Mouse (Mus musculus) lung, postnatal 0 days (tissue): ENCODE data around the gene 2610001J05Rik. TPM values are rescaled to one million over a fixed set of nuclear protein-coding genes. Genes with fewer than 3 reads are reported as not detected.

ENCODE experiments used
- ATAC-seq: fragments of 200-750 bp; cut with Nextera tagmentation; 2 replicates; pipeline ENCODE4 v1.8.0; 2017; ENCODE audit warnings: moderate library complexity
- DNase-seq: peaks from one replicate; pipeline ENCODE4 v3.0.0-alpha.2; 2016; ENCODE audit warnings: low spot score
- H3K27ac ChIP-seq: fragments of 300-500 bp; sonication (generic); 2 replicates; pipeline ENCODE4 v1.5.1; 2014; ENCODE audit warnings: antibody characterized with exemption, mild to moderate bottlenecking, low read length, mixed read lengths
- H3K27me3 ChIP-seq: fragments of 300-500 bp; sonication (generic); replicated peaks from 2 replicates; pipeline ENCODE4 v1.6.1; 2014; ENCODE audit warnings: low read length, mixed read lengths; ENCODE audit not compliant: insufficient read depth
- H3K36me3 ChIP-seq: fragments of 300-500 bp; sonication (generic); 2 replicates; pipeline ENCODE4 v1.6.1; 2014; ENCODE audit warnings: low read length, mixed read lengths; ENCODE audit not compliant: insufficient read depth
- H3K4me1 ChIP-seq: fragments of 300-500 bp; sonication (generic); 2 replicates; pipeline ENCODE4 v1.6.1; 2014; ENCODE audit warnings: antibody characterized with exemption, low read depth, low read length, mixed read lengths; ENCODE audit not compliant: insufficient read depth
- H3K4me2 ChIP-seq: fragments of 300-500 bp; sonication (generic); replicated peaks from 2 replicates; pipeline ENCODE4 v1.6.1; 2014; ENCODE audit warnings: low read depth, mild to moderate bottlenecking, low read length, moderate library complexity, mixed read lengths
- H3K4me3 ChIP-seq: fragments of 300-500 bp; sonication (generic); 2 replicates; pipeline ENCODE4 v1.5.1; 2014; ENCODE audit warnings: low read depth, low read length
- H3K9ac ChIP-seq: fragments of 300-500 bp; sonication (generic); replicated peaks from 2 replicates; pipeline ENCODE4 v1.6.1; 2014; ENCODE audit warnings: low read depth, mild to moderate bottlenecking
- H3K9me3 ChIP-seq: fragments of 300-500 bp; sonication (generic); 2 replicates; pipeline ENCODE4 v1.6.1; 2016; ENCODE audit warnings: low read length, mixed read lengths
- CTCF ChIP-seq: IDR thresholded peaks from 2 replicates; pipeline ENCODE4 v1.5.1; 2016; ENCODE audit warnings: antibody characterized with exemption, mild to moderate bottlenecking
- EP300 ChIP-seq: IDR thresholded peaks from 2 replicates; pipeline ENCODE4 v1.6.1; 2016; ENCODE audit warnings: antibody characterized with exemption, mild to moderate bottlenecking, control low read depth
- WGBS: fragments of 180-500 bp; shearing (Covaris S2); extraction: QIAGEN DNeasy Blood & Tissue Kit; methylation state at CpG from one replicate; pipeline ENCODE4 v1.1.7; 2014; 5-methylcytosine and 5-hydroxymethylcytosine counted together
- polyA plus RNA-seq: library from polyadenylated mRNA; unstranded; fragments of >200 nt; fragmentation: Nextera tagmentation; extraction: Ambion mirVana; gene quantifications from 2 replicates; pipeline ENCODE4 v1.2.1, GENCODE M21; 2015

Gene 2610001J05Rik
- polyA plus RNA-seq, result 139 and 157 TPM in 2 replicates

DNA sequence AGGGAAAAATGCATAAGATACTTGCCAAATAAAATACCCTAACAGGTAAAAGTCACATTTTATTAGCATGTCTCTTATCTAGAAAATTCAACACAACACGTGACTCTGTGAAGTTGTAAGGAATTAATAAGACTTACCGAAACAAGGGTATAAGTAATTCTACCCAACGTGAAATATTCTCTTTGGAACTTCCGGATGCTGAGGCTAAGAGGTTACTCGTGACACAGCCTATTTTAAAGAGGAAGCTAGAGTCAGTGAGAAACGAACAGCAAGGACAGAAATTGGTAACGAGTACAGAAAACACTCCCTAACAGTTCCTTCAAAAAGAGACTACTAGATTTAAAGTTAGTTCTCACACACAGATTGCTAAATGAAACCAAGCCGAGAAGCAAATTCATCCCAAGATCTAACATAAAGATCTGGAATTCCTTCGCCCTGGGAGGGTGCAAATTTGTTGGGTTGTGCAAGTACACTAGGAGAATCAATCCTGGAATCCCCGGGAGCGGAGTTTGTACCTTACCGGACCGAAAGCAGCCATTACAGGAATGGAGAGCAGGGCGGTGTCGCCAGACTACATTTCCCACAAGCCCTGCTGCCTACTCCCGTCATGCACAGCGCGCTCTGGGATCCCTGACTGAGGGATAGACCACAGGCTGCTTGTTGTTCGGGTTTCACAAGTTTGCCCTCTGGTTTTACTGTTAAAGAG lies at the start of gene 2610001J05Rik:
TSS of gene 2610001J05Rik (minus strand) at position 600 of the 706 bp plus-strand sequence.
- Histone ChIP-seq H3K27me3 (no peaks in the 10 kb centered on the region), H3K9ac (peak within 1 kb of the TSS; percentile 72), H3K4me3 (peak within 1 kb of the TSS; percentile 66), H3K4me2 (peak within 1 kb of the TSS; percentile 48), H3K27ac (peak within 1 kb of the TSS; percentile 87), H3K9me3 (no peaks in the 10 kb centered on the region), H3K4me1 (peaks cover 6% of the 10 kb centered on the region; the same call in 1 of the 2 replicates), H3K36me3 (no peaks in the 10 kb centered on the region; the same call in 1 of the 2 replicates)
- DNase-seq (peak; percentile 97), ATAC-seq (peak; percentile 100)
- TF ChIP-seq CTCF, result no peak
- TF ChIP-seq EP300, result peak; percentile 62
- WGBS, result under 1% methylated on average over 19 of the region's 19 CpGs

GRCm38 (mm10) chr6:13909762-13910537 lies 38.6 kb upstream of the 2610001J05Rik start:
- no peaks in the 10 kb centered on the region for H3K36me3 ChIP-seq
- DNase-seq (peak; percentile 81), ATAC-seq (peak; percentile 98)
- H3K9me3 ChIP-seq, result no peaks in the 10 kb centered on the region
- WGBS, result 52% methylated on average over 10 of the region's 10 CpGs
- no peak for TF ChIP-seq CTCF
- TF ChIP-seq EP300, result peak; percentile 86
- no peak overlapping the region for H3K27ac ChIP-seq
- H3K4me1 ChIP-seq, result no peaks in the 10 kb centered on the region
- no peak overlapping the region for H3K4me3 ChIP-seq
- 0 out of 2 replicates have a peak overlapping the region, but pooled peaks have one; percentile 9 for H3K4me2 ChIP-seq
- no peaks in the 10 kb centered on the region for H3K27me3 ChIP-seq
- H3K9ac ChIP-seq, result no peak overlapping the region

DNA sequence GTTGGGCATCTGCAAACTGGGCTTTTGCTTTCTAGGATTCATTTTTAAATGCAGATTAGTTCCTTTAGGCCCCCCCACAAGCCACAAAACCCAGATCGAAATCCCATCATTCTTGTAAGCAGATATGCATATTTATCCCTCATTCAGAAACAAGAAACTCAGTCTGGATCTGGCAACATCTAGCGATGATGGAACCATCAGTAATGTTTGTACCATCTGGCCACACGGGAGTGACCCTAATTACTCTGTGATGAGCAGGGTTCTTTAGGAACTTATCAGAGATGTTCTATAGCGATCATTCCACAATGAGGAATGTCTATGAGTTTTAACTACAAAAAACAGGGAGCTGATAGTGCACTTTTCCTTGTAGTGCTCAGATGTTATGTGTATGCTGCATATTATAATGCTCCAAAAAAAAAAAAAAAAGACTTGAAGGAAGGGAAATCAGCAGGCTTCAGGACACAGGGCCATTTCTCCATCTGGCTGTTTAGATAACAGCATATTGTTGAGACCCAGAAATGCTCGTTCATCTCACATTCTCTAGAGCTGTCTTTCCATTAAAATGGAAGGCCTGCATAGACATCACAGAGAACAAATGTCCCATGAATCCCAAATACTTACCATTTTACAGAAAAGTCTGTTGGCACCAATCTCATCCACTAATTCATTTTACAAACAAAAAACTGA lies 31.8 kb upstream of the 2610001J05Rik start:
- no peaks in the 10 kb centered on the region for H3K36me3 ChIP-seq
- H3K4me3 ChIP-seq, result no peak overlapping the region
- H3K9me3 ChIP-seq, result no peaks in the 10 kb centered on the region
- DNase-seq (no peak), ATAC-seq (no peak)
- no peaks in the 10 kb centered on the region for H3K27me3 ChIP-seq
- TF ChIP-seq CTCF (no peak), EP300 (no peak)
- H3K4me2 ChIP-seq, result no peak overlapping the region
- H3K9ac ChIP-seq, result no peak overlapping the region
- WGBS, result 84% methylated on average over 5 of the region's 5 CpGs
- no peak overlapping the region for H3K27ac ChIP-seq
- H3K4me1 ChIP-seq, result no peaks in the 10 kb centered on the region

DNA sequence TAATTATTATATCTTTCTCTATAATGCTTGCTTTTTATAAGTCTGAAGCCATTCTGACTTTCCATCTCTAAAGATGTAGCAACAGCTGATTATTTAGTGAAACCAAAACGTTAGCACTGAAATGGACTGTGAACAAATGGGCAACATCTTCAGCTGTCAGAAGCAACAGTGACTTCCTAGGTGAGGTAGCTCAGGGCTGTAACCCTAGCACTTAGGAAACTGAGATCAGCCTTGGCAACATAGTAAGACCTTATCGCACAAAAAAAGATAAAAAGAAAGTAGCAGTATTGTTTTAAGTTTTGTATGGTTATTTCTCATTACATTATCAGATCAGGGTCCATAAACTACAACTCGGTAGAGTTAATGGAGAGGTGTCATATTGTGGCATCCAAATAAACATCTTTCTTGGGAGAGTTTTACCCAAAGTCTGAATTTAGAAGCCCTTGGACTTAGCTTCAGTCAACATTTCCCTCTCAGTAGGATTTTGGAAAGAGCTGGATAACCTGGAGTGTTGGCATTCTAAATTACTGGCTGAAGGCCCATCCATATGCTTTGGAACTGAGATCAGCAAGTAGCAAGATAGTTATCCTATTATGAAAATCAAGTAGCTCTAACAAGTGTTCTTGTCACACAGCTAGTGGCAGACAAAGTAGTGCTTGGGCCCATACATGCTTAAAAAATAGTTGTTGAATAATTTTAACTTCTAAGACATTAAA lies 13.7 kb upstream of the 2610001J05Rik start:
- no peak for TF ChIP-seq CTCF
- no peak for TF ChIP-seq EP300
- no peak for DNase-seq
- no peak overlapping the region for H3K4me3 ChIP-seq
- no peaks in the 10 kb centered on the region for H3K9me3 ChIP-seq
- WGBS, result 76% methylated on average over 3 of the region's 3 CpGs
- H3K4me2 ChIP-seq, result no peak overlapping the region
- no peak overlapping the region for H3K9ac ChIP-seq
- no peak for ATAC-seq
- H3K27me3 ChIP-seq, result no peaks in the 10 kb centered on the region
- H3K36me3 ChIP-seq, result no peaks in the 10 kb centered on the region
- no peak overlapping the region for H3K27ac ChIP-seq
- no peaks in the 10 kb centered on the region for H3K4me1 ChIP-seq

DNA sequence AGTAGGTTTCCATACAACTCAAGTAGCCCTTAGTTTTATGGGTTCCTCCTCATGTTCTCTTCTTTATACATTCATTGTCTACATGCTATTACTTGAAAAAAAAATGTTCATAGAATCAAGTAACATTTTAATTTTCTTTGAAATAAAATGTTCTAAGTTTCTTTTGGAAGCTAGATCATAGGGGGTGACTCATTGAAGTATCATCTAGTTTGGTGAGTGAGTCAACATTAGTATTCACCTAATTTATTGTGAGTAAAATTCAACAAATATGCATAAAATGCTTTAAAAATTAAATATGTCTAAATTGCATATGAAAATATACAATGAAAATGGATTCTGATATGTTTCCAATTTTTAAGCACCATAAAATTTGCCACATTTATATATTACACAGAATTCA lies 11.6 kb upstream of the 2610001J05Rik start:
- Histone ChIP-seq H3K27ac (no peak overlapping the region), H3K4me3 (no peak overlapping the region), H3K27me3 (no peaks in the 10 kb centered on the region), H3K9me3 (no peaks in the 10 kb centered on the region), H3K4me2 (no peak overlapping the region), H3K36me3 (no peaks in the 10 kb centered on the region), H3K9ac (no peak overlapping the region), H3K4me1 (no peaks in the 10 kb centered on the region)
- no peak for TF ChIP-seq EP300
- TF ChIP-seq CTCF, result no peak
- DNase-seq (no peak), ATAC-seq (no peak)
